Mouse (Mus musculus) left cerebral cortex, adult 6 months (tissue): ENCODE data around the gene Lrfn1. TPM values are rescaled to one million over a fixed set of nuclear protein-coding genes. Genes with fewer than 3 reads are reported as not detected.

Experiments used
- long read RNA-seq, 2 experiments: library from polyadenylated mRNA; unstranded; transcript quantifications; one replicate each; pipeline ENCODE4 v2.0.0; 2019 to 2020
- polyA plus RNA-seq: library from polyadenylated mRNA; unstranded; fragments of <200 nt; fragmentation: Nextera tagmentation; gene quantifications from 2 replicates; pipeline ENCODE4 v1.2.3, GENCODE M21; 2021

Lrfn1 gene
- 4.3 and 24.4 TPM in 2 replicates for polyA plus RNA-seq
- long read RNA-seq, experiment 1, partial matches to known transcripts: 1 of 4 reads
- long read RNA-seq, experiment 1, other reads (novel, unspliced or antisense): 2 of 4 reads
- long read RNA-seq, experiment 2, partial matches to known transcripts: 0 of 7 reads
- long read RNA-seq, experiment 2, other reads (novel, unspliced or antisense): 7 of 7 reads

DNA sequence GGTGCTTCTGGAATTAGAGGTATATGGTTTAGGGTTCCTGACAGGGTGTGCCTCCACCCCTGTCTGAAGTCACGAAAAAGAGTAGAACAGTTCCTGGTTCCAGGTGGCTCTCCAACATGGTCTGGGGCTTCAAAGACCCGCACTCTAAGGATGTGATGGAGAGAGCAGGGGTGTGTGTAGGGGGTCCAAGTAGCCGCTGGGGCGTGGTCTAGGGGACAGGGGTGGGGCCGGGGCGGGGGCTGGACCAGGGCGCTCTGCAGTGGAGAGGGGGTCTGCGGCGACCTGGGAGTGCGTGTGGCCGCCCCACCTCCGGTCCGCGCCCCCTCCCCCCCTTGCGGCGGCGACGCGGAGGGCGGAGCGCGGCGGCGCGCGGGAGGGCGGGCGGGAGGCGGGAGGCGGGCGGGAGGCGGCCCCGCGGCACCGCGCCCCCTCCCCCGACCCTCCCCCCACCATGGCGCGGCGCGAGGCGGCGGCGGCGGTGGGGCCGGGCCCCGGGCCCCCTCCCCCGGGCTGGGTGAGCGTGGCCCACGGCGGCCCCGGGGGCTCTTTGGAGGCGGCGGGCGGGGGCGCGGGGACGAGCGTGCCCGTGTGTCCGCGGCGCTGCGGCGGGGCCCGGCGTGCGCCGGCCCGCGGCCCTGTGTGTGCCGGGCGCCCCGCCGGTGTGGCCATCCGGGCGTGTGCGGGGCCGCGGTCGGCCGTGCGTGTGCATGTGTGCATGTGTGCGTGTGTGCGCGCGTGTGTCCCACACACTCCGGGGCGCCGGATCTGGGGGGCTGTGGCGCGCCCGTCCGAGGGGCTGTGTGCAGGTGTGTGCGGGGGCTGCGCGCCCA is at the start of gene Lrfn1:
Lrfn1 (plus strand) TSS at position 450 of the 830 bp plus-strand sequence.

DNA sequence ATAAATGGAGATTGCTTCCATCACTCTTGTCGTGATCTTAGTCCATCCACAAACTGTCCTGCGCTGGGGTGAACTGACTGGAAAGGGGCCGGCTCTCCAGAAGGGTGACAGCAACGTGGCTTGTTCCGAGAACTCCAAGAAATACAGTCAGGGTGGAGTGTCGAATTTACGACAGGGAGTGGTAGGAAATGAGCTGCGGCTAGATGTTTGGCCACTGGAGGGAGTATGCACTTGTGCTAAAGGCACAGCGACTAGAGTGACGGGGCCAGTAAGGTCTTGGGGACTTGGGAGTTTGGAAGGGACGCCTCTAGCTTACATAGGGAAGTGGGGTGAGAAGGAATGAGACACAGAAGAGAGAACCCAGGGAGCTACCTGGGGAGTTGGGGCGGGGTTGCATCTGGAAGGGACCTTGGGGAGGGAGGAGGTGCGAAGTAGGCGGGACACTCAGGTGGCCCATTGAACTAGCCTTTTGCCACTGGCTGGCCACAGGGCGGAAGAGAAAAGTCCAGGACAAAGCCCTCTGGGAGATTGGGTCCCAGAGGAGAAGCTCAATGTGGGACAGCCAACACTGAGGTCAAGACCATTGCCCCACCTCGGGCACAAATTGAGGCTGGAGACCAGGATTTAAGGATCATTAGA is 14.7 kb upstream of the Lrfn1 start, which contains the start of gene Gmfg:
Gmfg (plus strand) TSS at position 516 of the 639 bp plus-strand sequence.

DNA sequence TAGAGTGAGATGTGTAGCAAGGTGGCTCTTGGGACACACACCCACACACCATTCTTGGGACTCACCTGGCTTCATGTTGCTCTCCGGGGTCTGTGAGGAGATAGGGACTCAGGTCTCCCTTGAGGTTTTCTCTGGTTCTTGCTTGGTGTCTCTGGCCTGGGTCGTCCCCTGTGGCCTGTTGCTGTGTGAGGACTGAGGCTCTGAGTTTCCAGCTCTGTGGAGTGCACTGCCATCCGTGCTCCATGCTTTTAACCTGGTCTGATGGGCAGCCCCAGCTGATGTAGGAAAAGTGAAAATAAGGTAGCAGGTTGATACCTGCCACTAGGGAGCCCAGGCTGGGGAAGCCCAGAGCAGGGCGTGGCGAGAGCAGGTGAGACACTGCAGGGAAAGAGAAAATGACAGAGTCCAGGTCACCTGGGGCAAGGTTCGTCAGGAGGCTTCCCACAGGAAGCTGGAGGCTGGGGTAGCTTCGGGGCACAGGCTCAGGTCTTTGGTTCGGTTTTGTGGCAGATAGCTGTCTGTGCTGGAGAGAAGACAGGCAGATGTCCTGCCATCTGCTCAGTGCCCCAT is 58.7 kb downstream of the Lrfn1 start, which contains the start of gene Ifnl2:
Ifnl2 (minus strand) TSS at position 51 of the 570 bp plus-strand sequence.

Other genes starting within 250 kb of the Lrfn1 start
- 7.4 and 8.2 TPM in 2 replicates for gene Eid2, start 184.1 kb upstream of the Lrfn1 start, polyA plus RNA-seq
- gene Eid2b, start 174.2 kb upstream of the Lrfn1 start, polyA plus RNA-seq: 28.4 and 33.0 TPM in 2 replicates
- gene Selenov, start 160.8 kb upstream of the Lrfn1 start, polyA plus RNA-seq: 0.48 and 1.1 TPM in 2 replicates
- 2.5 and 2.6 TPM in 2 replicates for gene Dll3, start 149.7 kb upstream of the Lrfn1 start, polyA plus RNA-seq
- 78.9 and 84.1 TPM in 2 replicates for gene Timm50, start 139.9 kb upstream of the Lrfn1 start, polyA plus RNA-seq
- gene Supt5, start 113.2 kb upstream of the Lrfn1 start, polyA plus RNA-seq: 37.9 and 54.9 TPM in 2 replicates
- 1,527 and 1,591 TPM in 2 replicates for gene Rps16, start 101.3 kb upstream of the Lrfn1 start, polyA plus RNA-seq
- 0.76 and 0.94 TPM in 2 replicates for gene Plekhg2, start 79.4 kb upstream of the Lrfn1 start, polyA plus RNA-seq
- gene Zfp36, start 71.7 kb upstream of the Lrfn1 start, polyA plus RNA-seq: 0.63 and 1.9 TPM in 2 replicates
- 67.8 and 75.0 TPM in 2 replicates for gene Med29, start 59.3 kb upstream of the Lrfn1 start, polyA plus RNA-seq
- gene Paf1, start 59.0 kb upstream of the Lrfn1 start, polyA plus RNA-seq: 36.9 and 42.4 TPM in 2 replicates
- 5.8 and 7.2 TPM in 2 replicates for gene Gmfg, start 14.5 kb upstream of the Lrfn1 start, polyA plus RNA-seq
- gene Ifnl2, start 58.5 kb downstream of the Lrfn1 start, polyA plus RNA-seq: not detected in 2 replicates
- not detected in 2 replicates for gene Ifnl3, start 70.9 kb downstream of the Lrfn1 start, polyA plus RNA-seq
- gene Sycn, start 88.9 kb downstream of the Lrfn1 start, polyA plus RNA-seq: not detected in 2 replicates
- gene Nccrp1, start 95.3 kb downstream of the Lrfn1 start, polyA plus RNA-seq: 0.09 TPM in 1 of 2 replicates, not detected in the other
- 7.5 and 9.2 TPM in 2 replicates for gene Samd4b, start 146.2 kb downstream of the Lrfn1 start, polyA plus RNA-seq
- 5.4 and 6.1 TPM in 2 replicates for gene Pak4, start 146.2 kb downstream of the Lrfn1 start, polyA plus RNA-seq
- gene Acp7, start 179.4 kb downstream of the Lrfn1 start, polyA plus RNA-seq: 0.59 and 0.70 TPM in 2 replicates
- gene Fbxo27, start 240.9 kb downstream of the Lrfn1 start, polyA plus RNA-seq: 14.4 and 14.5 TPM in 2 replicates